Mouse (Mus musculus) mouse embryonic stem cell (cell line): ENCODE measurements around the gene Plpp3.

Experiments used
- in situ Hi-C, 2 experiments: fragments of 300-500 bp; cut with MboI; formaldehyde crosslinking; loops; 1 replicate in 1 of 2; 3 replicates in 1 of 2; pipeline ENCODE4 v1.14.3; 2019 to 2020; ENCODE audit warnings: low sequenced_read_pairs in 2 of 2, low pct_unique_long_range_greater_than_20kb in 1 of 2, mixed read lengths in 1 of 2; ENCODE audit not compliant: unreplicated experiment in 1 of 2

The Plpp3 gene

GRCm38 (mm10) chr4:105204071-105204470, 46.9 kb downstream of the Plpp3 start:
- in situ Hi-C loops = no loop called here

GRCm38 (mm10) chr4:105205045-105205851, 48.1 kb downstream of the Plpp3 start:
- in situ Hi-C loops = no loop called here

DNA sequence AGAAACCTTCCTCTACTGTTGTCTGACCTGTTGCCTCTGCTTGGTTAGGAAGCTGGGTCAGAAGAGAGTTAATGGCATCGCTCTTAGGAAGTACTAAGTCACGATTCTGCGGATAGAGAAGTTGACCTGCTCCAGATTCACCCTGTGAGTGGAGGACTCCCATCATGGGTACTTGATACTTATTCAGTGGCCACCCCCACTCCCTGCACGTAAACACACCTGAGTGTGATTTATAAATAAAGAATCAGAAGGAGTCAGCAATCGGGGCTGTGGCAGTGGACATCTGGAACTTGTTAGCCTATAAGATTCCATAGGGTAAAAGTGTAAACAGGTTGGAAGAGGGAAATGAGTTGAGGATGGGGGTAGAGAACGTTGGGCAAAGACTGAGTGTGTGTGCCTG, 49.0 kb downstream of the Plpp3 start:
- in situ Hi-C loops = no loop called here

GRCm38 (mm10) chr4:105206995-105207394, 49.8 kb downstream of the Plpp3 start:
- in situ Hi-C loops = no loop called here

GRCm38 (mm10) chr4:105207641-105208040, 50.5 kb downstream of the Plpp3 start:
- in situ Hi-C loops = no loop called here

DNA sequence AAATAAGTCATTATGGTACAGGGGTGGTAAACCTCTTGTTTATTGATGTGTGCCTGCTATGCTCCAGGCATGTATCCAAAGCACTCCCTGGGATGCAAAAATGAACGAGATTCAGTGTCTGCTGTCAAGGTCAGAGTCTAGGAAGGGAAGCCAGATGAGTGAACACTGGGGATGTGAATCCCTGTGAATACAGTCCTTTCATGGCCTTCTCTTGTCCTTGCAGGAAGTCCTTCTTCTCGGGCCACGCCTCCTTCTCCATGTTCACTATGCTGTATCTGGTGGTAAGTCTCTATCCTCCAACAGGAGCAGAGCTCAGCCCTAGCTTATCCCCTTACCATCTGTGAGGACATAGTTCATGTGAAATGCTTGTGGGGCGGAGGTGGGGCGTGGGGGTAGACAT, 51.8 kb downstream of the Plpp3 start:
- in situ Hi-C loops = no loop called here

GRCm38 (mm10) chr4:105213314-105213713, 56.2 kb downstream of the Plpp3 start:
- in situ Hi-C loops = no loop called here

DNA sequence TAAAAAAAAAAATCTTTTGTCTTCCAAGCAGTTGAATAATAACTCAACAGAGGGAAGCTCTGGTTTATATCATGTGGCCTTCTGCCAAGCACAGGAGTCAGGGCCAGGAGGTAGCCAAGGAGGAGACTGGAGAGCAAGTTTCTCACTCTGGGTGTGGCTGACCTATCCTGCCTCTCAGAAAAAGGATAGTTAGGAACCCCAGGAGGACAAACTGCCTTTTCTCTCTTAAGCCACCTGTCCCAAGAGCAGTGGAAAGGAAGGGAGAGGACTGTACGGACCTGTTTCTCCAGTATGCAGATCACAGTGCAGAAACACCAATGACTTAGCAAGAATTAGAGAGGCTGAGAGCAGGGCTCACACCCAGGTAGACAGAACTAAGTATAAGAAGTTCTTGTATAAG, 57.3 kb downstream of the Plpp3 start:
- in situ Hi-C loops = no loop called here

GRCm38 (mm10) chr4:105215726-105216410, 58.7 kb downstream of the Plpp3 start:
- in situ Hi-C loops = no loop called here

GRCm38 (mm10) chr4:105218202-105218601, 61.1 kb downstream of the Plpp3 start:
- in situ Hi-C loops = no loop called here

- in situ Hi-C loops = no loop called here
These were observed 62.2 kb downstream of the Plpp3 start for GRCm38 (mm10) chr4:105219316-105219715.

GRCm38 (mm10) chr4:105220849-105221248, 63.7 kb downstream of the Plpp3 start:
- in situ Hi-C loops = no loop called here

- in situ Hi-C loops = no loop called here
These were observed 64.2 kb downstream of the Plpp3 start for GRCm38 (mm10) chr4:105221256-105221840.

- in situ Hi-C loops = no loop called here
These were observed 66.2 kb downstream of the Plpp3 start for GRCm38 (mm10) chr4:105223101-105223924.

DNA sequence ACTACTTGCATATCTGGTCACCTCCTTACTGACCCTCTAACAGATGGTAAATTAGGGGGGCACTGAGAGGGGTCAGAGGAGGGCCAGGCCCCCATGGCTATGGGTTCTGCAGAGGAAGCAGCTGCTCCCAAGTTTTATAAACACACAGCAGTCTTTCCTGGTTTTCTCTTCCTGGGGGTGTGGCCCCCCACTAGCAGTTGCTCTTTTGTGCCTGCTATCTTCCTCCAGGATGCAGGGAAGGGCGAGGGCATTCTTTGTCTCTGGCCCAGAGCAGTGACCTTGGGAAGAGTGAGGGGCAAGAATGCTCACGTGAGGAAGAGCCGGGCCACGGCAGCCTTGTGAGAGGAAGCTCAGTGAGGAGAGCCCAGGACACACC, 66.8 kb downstream of the Plpp3 start:
- in situ Hi-C loops = no loop called here

DNA sequence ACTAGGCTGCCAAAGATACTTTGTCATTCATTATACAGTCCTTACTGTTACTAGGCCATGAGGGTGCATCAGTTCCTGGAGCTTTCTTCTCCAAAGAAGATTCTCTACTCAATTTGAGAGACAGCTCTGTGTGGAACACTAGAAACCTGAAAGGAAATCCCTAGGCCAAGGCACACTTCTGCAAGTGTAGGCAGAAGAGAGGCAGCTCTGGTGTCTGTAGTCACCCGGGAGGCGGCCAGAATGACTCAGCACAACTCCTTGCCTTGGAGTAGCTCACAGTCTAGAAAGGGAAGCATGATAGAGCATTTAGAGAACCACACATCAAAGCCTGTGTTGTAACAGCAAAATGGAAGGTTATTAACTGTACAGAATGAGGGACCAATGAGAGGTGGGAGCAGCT, 68.4 kb downstream of the Plpp3 start:
- in situ Hi-C loops = no loop called here

DNA sequence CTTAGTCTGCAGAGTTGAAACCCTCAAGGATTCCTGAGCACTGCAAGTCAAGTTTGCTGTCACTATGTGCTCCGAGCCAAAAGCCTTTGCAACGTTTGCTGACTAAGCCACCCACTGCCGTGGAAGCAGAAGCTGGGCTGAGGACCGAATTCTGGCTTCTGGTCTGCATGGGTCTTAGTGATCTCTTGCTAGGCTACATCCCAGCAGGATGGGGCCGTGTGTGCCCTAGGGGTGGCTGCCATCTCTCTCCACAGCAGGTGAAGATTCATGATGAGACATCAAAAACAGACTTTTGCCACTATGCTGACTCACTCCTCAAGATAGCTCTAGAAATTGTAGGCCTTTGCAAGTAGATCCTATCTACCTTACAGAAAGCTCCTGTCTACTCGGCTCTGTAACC, 69.2 kb downstream of the Plpp3 start:
- in situ Hi-C loops = no loop called here

- in situ Hi-C loops = no loop called here
These were observed 73.0 kb downstream of the Plpp3 start for GRCm38 (mm10) chr4:105230127-105230526.

DNA sequence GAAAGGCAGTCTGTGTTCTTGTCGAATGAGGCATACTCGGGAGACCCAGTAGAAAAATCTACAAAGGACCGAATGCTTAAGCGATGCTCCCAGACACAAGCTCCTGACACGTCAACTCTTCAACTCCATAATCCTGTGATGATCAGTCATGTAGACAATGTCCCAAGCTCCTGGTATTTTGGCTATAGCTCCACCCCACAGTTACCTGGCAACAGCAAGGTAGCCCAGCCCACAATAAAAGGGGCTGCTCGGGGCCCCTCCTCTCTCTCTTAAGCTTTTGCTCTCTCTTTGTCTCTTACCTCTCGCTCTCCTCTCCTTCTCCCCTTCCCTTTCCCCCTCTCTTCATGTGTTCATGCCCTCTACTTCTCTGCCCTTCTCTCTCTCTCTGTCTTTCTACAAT, 83.1 kb downstream of the Plpp3 start:
- in situ Hi-C loops = loop anchor here in 1 of 2 experiments (5.0 kb wide), 1 partner anchor 37 kb away; no protein-coding TSS in a partner anchor
